Mouse (Mus musculus): Measurements from ENCODE around the gene Iffo1. TPM values are rescaled to one million over a fixed set of nuclear protein-coding genes. Genes with fewer than 3 reads are reported as not detected.

Iffo1 gene
- total and polyA plus RNA-seq, 3 experiments: 96.1 to 96.9 TPM; not detected in 1

DNA sequence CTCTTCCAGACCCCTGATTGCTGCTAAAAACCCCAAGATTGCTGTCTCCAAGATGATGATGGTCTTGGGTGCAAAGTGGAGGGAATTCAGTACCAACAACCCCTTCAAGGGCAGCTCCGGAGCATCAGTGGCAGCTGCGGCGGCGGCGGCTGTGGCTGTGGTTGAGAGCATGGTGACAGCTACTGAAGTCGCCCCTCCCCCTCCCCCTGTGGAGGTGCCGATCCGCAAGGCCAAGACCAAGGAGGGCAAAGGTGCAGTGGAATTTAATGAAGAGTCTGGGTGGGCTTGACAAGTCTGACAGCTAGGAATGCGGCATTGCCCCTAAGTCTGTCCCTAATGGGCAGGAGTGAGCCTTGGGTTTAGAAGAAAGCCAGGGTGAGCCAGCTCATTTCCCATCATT is 43.6 kb upstream of the Iffo1 start:
- Histone ChIP-seq H3K27ac (ENCODE audit: control insufficient read depth, low read depth, low read length) (no peak overlapping the region), H3K4me3 (ENCODE audit: control insufficient read depth in 1 of 2, insufficient read depth in 1 of 2, low read depth in 2 of 2, low read length in 2 of 2) (no peak overlapping the region), H3K4me1 (ENCODE audit: control insufficient read depth in 1 of 2, insufficient read depth in 2 of 2, low read length in 2 of 2) (peaks cover 8 to 34% of the 10 kb centered on the region in 2 experiments; a peak in 3 of 4 replicates), H3K36me3 (ENCODE audit: control insufficient read depth in 1 of 2, insufficient read depth in 2 of 2, low read length in 2 of 2) (peaks cover 29 to 31% of the 10 kb centered on the region in 2 experiments), H3K27me3 (ENCODE audit: control insufficient read depth in 1 of 2, insufficient read depth in 2 of 2, low read length in 2 of 2) (no peaks in the 10 kb centered on the region), H3K9ac (ENCODE audit: control insufficient read depth, low read depth, low read length, poor library complexity, severe bottlenecking) (no peak overlapping the region), H3K9me3 (replicated peaks; ENCODE audit: insufficient read depth, low read length) (no peaks in the 10 kb centered on the region), H3K79me2 (ENCODE audit: control insufficient read depth, insufficient read depth, low read length, poor library complexity) (peaks cover 34% of the 10 kb centered on the region)
- no peak for DNase-seq (ENCODE audit: low read depth, low spot score)
- no peak for TF ChIP-seq ZC3H11A (IDR thresholded peaks at IDR 0.05; ENCODE audit: low read depth, low read length)

DNA sequence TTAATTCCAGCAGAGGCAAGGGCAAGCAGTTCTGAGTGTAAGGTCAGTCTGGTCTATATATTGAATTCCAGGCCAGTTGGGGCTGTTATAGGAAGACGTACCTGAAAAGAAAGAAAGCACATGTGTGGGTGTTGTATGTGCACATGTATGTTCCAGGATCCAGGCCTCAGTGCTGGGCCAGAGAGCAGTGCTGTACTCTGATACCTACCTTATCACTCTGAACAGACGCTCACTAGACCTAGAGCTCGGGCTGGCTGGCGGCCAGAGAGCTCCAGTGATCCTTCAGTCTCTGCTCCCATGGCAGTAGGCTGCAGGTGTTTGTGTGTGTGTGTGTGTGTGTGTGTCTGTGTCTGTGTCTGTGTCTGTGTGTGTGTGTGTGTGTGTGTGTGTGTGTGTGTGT is 40.8 kb upstream of the Iffo1 start:
- Histone ChIP-seq H3K4me3 (ENCODE audit: control insufficient read depth in 1 of 2, insufficient read depth in 1 of 2, low read depth in 2 of 2, low read length in 2 of 2) (no peak overlapping the region), H3K9ac (ENCODE audit: control insufficient read depth, low read depth, low read length, poor library complexity, severe bottlenecking) (no peak overlapping the region), H3K4me1 (ENCODE audit: control insufficient read depth in 1 of 2, insufficient read depth in 2 of 2, low read length in 2 of 2) (peaks cover 2 to 18% of the 10 kb centered on the region in 2 experiments; a peak in 3 of 4 replicates), H3K27ac (ENCODE audit: control insufficient read depth, low read depth, low read length) (peak overlapping the region; percentile 78), H3K79me2 (ENCODE audit: control insufficient read depth, insufficient read depth, low read length, poor library complexity) (peaks cover 6% of the 10 kb centered on the region), H3K36me3 (ENCODE audit: control insufficient read depth in 1 of 2, insufficient read depth in 2 of 2, low read length in 2 of 2) (peaks cover 14 to 40% of the 10 kb centered on the region in 2 experiments), H3K9me3 (replicated peaks; ENCODE audit: insufficient read depth, low read length) (no peaks in the 10 kb centered on the region), H3K27me3 (ENCODE audit: control insufficient read depth in 1 of 2, insufficient read depth in 2 of 2, low read length in 2 of 2) (no peaks in the 10 kb centered on the region)
- DNase-seq (ENCODE audit: low read depth, low spot score): peak; percentile 95
- TF ChIP-seq MAZ (IDR thresholded peaks at IDR 0.05; ENCODE audit: low read depth, low read length) (no peak), CTCF (IDR thresholded peaks at IDR 0.05 in 2 of 3, conservative IDR thresholded peaks at IDR 0.05 in 1 of 3; ENCODE audit: control insufficient read depth in 1 of 3, insufficient read depth in 1 of 3, low read depth in 2 of 3, low read length in 3 of 3, poor library complexity in 1 of 3, severe bottlenecking in 1 of 3) (no peak), ZNF384 (IDR thresholded peaks at IDR 0.05; ENCODE audit: low read depth, low read length) (no peak), MXI1 (IDR thresholded peaks at IDR 0.05; ENCODE audit: low read depth, low read length) (peak; percentile 86), RCOR1 (IDR thresholded peaks at IDR 0.05; ENCODE audit: low read depth, low read length) (peak; percentile 71), ETS1 (IDR thresholded peaks at IDR 0.05; ENCODE audit: low read depth, low read length) (peak; percentile 83), MYC (IDR thresholded peaks at IDR 0.05; ENCODE audit: low read depth, low read length) (peak; percentile 89), GATA1 (IDR thresholded peaks at IDR 0.05; ENCODE audit: low read depth, low read length) (peak; percentile 90), ZC3H11A (IDR thresholded peaks at IDR 0.05; ENCODE audit: low read depth, low read length) (no peak), TBP (IDR thresholded peaks at IDR 0.05; ENCODE audit: low read depth, low read length) (no peak), EP300 (IDR thresholded peaks at IDR 0.05; ENCODE audit: low read depth in 1 of 2, low read length in 2 of 2) (peak; percentile 85 to 86), TAL1 (IDR thresholded peaks at IDR 0.05; ENCODE audit: low read length) (peak; percentile 95), POLR2AphosphoS2 (IDR thresholded peaks at IDR 0.05; ENCODE audit: low read length) (peak; percentile 33; the same call in 1 of the 2 replicates), KAT2A (conservative IDR thresholded peaks at IDR 0.05; ENCODE audit: low read depth, low read length) (no peak), CHD1 (IDR thresholded peaks at IDR 0.05; ENCODE audit: low read depth, low read length) (no peak), MAX (IDR thresholded peaks at IDR 0.05; ENCODE audit: low read length) (peak; percentile 86), BHLHE40 (IDR thresholded peaks at IDR 0.05; ENCODE audit: borderline replicate concordance, low read depth, low read length) (0 out of 2 replicates have a peak, but pooled peaks have one; percentile 48), TCF12 (IDR thresholded peaks at IDR 0.05; ENCODE audit: low read depth, low read length) (peak; percentile 97), SIN3A (IDR thresholded peaks at IDR 0.05; ENCODE audit: low read length) (peak; percentile 73)

Measured in MEL (cell line).